Mouse (Mus musculus) megakaryocyte, embryonic 14.5 days (primary cell): ENCODE measurements around the gene Gm10645.

Experiments
- FLI1 ChIP-seq: IDR thresholded peaks from 2 replicates; pipeline ENCODE4 v1.6.1; 2012; ENCODE audit warnings: low read length, inconsistent platforms, mixed read lengths
- GATA1 ChIP-seq: IDR thresholded peaks from 3 replicates; pipeline ENCODE4 v1.6.1; 2012; ENCODE audit warnings: mixed read lengths, low read length, inconsistent platforms, borderline replicate concordance

DNA sequence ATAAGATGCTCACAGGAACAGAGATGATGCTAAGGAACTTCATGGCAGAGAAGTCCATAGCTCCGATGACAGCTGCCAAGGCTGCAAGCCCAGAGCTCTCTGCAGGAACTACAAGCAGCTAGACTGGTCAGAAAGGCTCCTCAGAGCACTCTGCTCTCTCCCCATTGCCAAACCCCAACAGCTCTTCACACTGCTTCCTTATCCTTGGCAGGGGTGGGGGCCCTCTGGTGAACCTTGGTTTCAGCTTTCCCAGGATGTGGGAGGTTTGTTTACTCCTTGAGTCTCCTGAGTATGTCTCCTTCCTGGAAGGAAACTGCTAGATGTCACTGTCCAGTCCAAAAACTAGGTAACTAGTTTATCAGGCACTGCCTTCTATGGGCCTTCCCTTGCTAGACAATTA is 25.9 kb downstream of the Gm10645 start:
- TF ChIP-seq GATA1 (no peak), FLI1 (no peak)
